Mouse (Mus musculus) bone marrow, adult 2 months (tissue): ENCODE data around the gene Troap. TPM values are rescaled to one million over a fixed set of nuclear protein-coding genes. Genes with fewer than 3 reads are reported as not detected.

Source experiments
- H3K27ac ChIP-seq: fragments of 200-500 bp; 2 replicates; pipeline ENCODE4 v1.5.1; 2012; ENCODE audit warnings: low read depth, mild to moderate bottlenecking, control low read depth, inconsistent platforms, low read length; ENCODE audit not compliant: control insufficient read depth, poor library complexity, insufficient read depth
- H3K4me1 ChIP-seq: fragments of 200-500 bp; 2 replicates; pipeline ENCODE4 v1.6.1; 2011; ENCODE audit warnings: low read length; ENCODE audit not compliant: control insufficient read depth, insufficient read depth
- H3K4me3 ChIP-seq: fragments of 200-500 bp; replicated peaks from 2 replicates; pipeline ENCODE3; 2011; ENCODE audit warnings: mild to moderate bottlenecking, low read depth, low read length, control low read depth; ENCODE audit not compliant: control insufficient read depth
- CTCF ChIP-seq: fragments of 200-500 bp; IDR thresholded peaks from 2 replicates; pipeline ENCODE4 v1.5.1; 2011; ENCODE audit warnings: low read length, control low read depth; ENCODE audit not compliant: control insufficient read depth, insufficient read depth
- POLR2A ChIP-seq: fragments of 200-500 bp; IDR thresholded peaks from 2 replicates; pipeline ENCODE4 v1.6.1; 2011; ENCODE audit warnings: low read depth, mild to moderate bottlenecking, control low read depth, low read length, borderline replicate concordance; ENCODE audit not compliant: control insufficient read depth
- WGBS: fragments of 180-500 bp; shearing (Covaris S2); methylation state at CpG from one replicate; pipeline ENCODE4 v1.1.7; 2018; 5-methylcytosine and 5-hydroxymethylcytosine counted together
- polyA plus RNA-seq: library from polyadenylated mRNA; stranded (reverse); fragments of >200 nt; gene quantifications from 2 replicates; pipeline ENCODE4 v1.2.4, GENCODE M21; 2011; ENCODE audit warnings: low replicate concordance; ENCODE audit not compliant: missing spikeins, insufficient read depth, insufficient read length

Gene Troap
- polyA plus RNA-seq, 1 experiment: 103 TPM

- WGBS: 16% methylated on average over 24 of the region's 24 CpGs
- TF ChIP-seq CTCF (no peak), POLR2A (no peak)
- Histone ChIP-seq H3K4me3 (no peak overlapping the region), H3K27ac (no peak overlapping the region), H3K4me1 (no peaks in the 10 kb centered on the region)
Observed at GRCm38 (mm10) chr15:99096061-99096793, 21.9 kb downstream of the Troap start.

- TF ChIP-seq CTCF: no peak
- no peak for TF ChIP-seq POLR2A
- WGBS: 2% methylated on average over 54 of the region's 58 CpGs
- Histone ChIP-seq H3K27ac (no peak overlapping the region), H3K4me3 (no peak overlapping the region), H3K4me1 (no peaks in the 10 kb centered on the region)
Observed at GRCm38 (mm10) chr15:99096831-99097500, 22.6 kb downstream of the Troap start.

DNA sequence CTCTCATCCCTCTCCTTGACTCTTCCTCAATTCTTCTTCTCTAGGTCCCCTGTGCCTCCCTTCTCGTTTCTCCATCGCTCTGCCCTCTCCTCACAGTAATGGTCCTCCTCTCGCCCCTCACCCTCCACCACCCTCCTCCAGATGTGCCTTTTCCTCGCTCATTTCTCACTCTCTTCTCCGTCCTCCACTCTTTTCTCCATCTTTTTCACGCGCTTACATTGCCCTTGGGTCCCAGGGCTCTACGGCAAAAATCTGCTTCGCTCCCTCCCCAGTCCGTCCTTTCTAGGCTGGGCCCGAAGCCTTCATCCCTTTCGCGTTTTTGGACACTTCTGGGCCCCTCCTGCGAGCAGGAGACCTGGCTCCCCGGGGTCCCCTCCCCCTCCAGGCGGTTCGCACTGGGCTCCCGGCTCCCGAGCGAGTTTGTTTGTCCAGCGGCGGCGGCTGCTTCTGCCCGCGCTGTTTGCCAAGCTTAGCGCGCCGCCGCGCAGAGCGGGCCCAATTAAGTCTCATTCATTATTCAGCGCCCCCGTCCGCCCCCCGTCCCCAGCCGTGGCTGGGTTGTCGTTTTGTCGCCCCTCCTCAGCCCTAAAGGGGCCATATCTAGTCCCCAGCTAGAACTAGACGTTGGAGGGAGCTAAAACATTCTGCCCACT, 23.6 kb downstream of the Troap start:
- no peak overlapping the region for H3K27ac ChIP-seq
- 2% methylated on average over 39 of the region's 39 CpGs for WGBS
- no peak for TF ChIP-seq POLR2A
- no peak for TF ChIP-seq CTCF
- no peaks in the 10 kb centered on the region for H3K4me1 ChIP-seq
- H3K4me3 ChIP-seq: no peak overlapping the region

DNA sequence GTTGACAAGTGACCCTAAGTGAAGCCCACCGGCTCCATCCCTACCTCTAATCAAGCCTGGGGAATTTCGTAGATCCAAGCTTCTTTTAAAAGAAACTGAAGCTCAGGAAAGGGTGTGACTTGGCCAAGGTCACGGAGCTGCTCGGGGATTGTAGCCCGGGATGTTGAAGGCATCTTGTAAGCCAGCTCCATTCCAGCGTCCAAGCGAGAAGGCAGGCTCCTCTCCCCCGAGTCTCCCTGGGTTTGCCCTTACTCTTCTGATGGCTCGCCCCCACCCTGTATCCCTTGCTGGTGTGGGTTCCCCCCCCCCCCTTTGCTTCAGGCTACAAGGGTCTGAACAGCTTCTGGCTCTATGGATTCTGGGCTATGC, 24.1 kb downstream of the Troap start:
- no peaks in the 10 kb centered on the region for H3K4me1 ChIP-seq
- TF ChIP-seq POLR2A (no peak), CTCF (no peak)
- H3K27ac ChIP-seq: no peak overlapping the region
- no peak overlapping the region for H3K4me3 ChIP-seq
- 12% methylated on average over 9 of the region's 9 CpGs for WGBS

DNA sequence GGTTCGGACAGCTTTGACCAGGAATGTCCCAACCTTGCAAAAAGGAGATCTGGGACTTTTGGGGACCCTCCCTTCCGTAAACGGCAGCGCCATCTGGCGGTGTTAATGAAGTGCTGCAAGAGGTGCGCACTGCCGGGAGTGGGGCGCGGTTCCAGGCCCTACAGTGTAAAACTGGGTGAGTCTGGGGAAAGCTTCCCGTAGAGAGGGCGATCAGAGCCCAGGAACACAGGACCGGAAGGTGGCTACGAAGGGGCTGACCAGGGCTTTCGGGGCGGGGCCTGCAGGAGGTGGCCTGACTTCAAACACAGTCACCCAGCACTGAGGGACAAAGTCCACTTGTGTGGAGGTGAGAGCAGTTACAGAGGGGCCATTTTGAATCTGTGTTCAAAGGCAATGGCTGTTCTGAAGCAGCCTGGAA, 24.8 kb downstream of the Troap start:
- no peaks in the 10 kb centered on the region for H3K4me1 ChIP-seq
- H3K27ac ChIP-seq: no peak overlapping the region

DNA sequence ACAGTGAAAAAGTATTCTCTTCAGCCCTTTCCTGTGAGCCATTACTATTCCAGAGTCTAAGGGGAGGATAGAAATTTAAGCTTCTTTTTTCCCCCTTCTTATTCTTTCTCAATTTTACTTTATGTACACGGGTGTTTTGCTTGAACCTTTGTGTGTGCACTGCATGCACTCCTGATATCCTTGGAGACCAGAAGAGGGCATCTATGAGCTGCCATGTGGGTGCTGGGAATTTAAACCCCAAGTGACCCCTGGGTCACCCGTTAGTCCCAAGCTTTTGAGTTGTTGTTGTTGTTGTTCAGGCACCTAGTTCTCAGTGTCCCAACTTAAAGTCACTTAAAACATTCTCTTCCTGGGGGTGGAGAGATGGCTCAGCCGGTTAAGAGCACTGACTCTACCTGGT, 25.6 kb downstream of the Troap start:
- no peaks in the 10 kb centered on the region for H3K4me1 ChIP-seq
- WGBS: 49% methylated on average over 3 of the region's 3 CpGs
- no peak overlapping the region for H3K27ac ChIP-seq
- TF ChIP-seq CTCF (no peak), POLR2A (no peak)
- no peak overlapping the region for H3K4me3 ChIP-seq

More for the DNA sequence above, 24.8 kb downstream of the Troap start:
- 3% methylated on average over 15 of the region's 15 CpGs for WGBS
- no peak overlapping the region for H3K4me3 ChIP-seq
- TF ChIP-seq CTCF (peak; percentile 61), POLR2A (no peak)

DNA sequence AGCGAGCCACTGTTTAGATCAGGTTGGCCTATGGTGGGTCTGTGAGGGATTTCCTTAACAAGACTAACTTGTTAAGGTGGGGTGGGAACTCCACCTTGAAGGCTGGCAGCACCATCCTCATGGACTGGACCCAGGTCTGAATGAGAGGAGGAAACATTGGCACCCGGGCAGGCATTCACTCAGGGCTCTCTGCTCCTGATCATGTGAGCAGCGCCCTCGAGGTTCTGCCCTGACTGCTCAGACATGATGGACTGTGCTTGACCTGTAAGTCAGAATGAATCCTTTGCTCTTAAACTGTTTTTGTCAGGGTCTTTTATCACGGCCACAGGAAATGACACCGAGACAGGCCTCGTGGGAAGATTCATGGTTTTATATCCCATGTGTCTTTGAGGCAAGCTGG, 30.9 kb downstream of the Troap start:
- WGBS: 31% methylated on average over 7 of the region's 7 CpGs
- no peak for TF ChIP-seq POLR2A
- no peak for TF ChIP-seq CTCF
- no peak overlapping the region for H3K4me3 ChIP-seq
- H3K27ac ChIP-seq: no peak overlapping the region
- no peaks in the 10 kb centered on the region for H3K4me1 ChIP-seq

- 69% methylated on average over 3 of the region's 3 CpGs for WGBS
- no peak overlapping the region for H3K4me3 ChIP-seq
- TF ChIP-seq CTCF (no peak), POLR2A (no peak)
- H3K4me1 ChIP-seq: no peaks in the 10 kb centered on the region
- no peak overlapping the region for H3K27ac ChIP-seq
Observed at GRCm38 (mm10) chr15:99107866-99108265, 33.5 kb downstream of the Troap start.

GRCm38 (mm10) chr15:99111139-99111538, 36.8 kb downstream of the Troap start:
- WGBS: 77% methylated on average over 3 of the region's 3 CpGs
- TF ChIP-seq CTCF: no peak
- TF ChIP-seq POLR2A: no peak
- Histone ChIP-seq H3K4me3 (no peak overlapping the region), H3K4me1 (no peaks in the 10 kb centered on the region), H3K27ac (no peak overlapping the region)
